Mouse (Mus musculus) cerebellum, postnatal 4 days (tissue): ENCODE measurements around the gene Cacng4.

Experiments used
- DNase-seq, 2 experiments: peaks; one replicate each; pipeline ENCODE4 v3.0.0; 2022; ENCODE audit warnings: low spot score in 2 of 2, mixed read lengths in 1 of 2

The Cacng4 gene

DNA sequence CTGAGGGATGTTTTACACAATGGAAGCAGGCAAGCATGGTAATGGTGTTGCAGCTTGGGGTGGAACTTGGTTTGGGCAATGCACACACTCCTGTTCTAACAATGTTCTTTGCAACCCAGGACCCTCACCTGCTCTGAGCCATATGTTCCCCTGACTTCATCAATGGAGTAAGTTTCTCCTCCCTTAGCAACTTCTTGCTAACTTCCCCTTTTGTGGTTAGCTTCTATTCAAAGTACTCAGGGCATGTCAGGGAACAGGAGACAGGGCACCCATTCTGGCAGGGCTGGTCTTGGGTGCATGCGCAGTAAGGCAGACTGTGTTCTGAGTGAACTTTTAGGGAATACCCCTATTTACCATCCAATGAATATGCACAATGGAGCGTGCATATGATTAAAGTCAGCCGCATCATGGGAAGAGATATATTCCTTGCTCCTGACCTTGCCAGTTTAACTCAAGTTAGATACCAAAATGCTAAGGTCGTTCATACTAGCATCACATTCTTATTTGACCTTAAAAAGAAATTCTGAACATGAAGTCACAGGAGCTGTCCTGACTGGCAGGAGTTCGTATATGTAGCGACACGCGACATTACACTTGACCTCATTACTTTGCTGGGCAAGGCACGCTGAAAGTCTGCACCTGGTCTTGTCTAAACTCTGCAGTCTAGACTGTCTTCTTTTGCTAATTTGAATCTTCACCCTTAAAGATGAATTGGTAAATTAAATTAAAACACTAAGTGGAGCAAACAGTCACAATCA lies 73.9 kb downstream of the Cacng4 start:
- no peak for DNase-seq

GRCm38 (mm10) chr11:107716332-107716938 lies 77.9 kb downstream of the Cacng4 start, which contains the start of gene Cacng1:
TSS of gene Cacng1 (minus strand) at chr11:107716522.
- DNase-seq, result no peak

- no peak for DNase-seq
Measured at GRCm38 (mm10) chr11:107714368-107714767, 80.0 kb downstream of the Cacng4 start.

DNA sequence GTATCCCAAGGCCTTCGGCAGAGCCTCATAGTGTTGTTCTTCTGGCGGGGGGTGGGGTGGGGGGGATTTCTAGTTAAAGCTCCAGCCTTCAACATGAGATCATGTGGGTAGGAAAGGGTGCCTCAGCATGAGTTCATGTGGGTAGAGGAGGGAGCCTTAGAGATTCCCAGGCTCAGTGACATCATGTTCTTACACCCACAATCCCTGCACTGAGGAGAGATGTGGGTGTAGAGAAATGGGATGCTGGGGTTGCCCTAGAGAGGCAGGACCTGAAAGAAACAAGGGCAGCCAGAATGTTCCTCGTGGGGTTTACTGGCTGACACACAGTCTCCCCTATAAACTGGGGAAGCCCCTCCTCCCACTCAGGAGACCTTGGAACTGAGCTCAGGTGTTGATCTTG lies 84.0 kb downstream of the Cacng4 start:
- DNase-seq, result no peak

GRCm38 (mm10) chr11:107707897-107708610 lies 86.3 kb downstream of the Cacng4 start:
- no peak for DNase-seq

DNA sequence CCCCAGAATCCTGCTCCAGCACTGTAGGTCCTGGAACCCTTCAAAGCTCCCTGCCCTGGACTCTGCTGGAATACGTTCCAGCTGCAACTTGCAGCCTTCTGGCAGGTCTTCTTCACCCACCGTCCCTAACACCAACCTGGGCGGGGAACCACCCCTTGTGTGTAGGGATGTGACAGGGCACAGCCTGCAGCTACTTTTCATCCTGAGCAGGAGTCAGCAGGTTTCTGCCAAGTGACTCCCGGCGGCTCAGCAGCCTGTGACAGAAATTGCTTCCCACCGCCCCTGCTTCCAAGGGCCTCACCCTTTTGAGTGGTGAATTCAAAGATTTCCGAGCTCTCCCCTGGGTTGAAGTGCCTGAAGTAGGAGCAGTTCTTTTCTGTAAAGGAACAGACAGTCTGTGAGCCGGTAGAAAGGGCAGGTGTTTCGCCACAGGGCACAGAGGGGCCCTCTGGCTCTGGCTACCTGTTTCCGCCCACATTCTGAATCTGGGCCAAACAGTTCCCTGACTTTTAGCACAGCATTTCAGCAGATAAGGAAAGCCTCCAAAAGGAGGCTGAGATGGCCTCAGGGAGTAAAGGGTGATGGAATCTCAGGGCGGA lies 88.8 kb downstream of the Cacng4 start:
- no peak for DNase-seq

GRCm38 (mm10) chr11:107705060-107705459 lies 89.3 kb downstream of the Cacng4 start:
- DNase-seq, result no peak

GRCm38 (mm10) chr11:107703272-107704134 lies 90.9 kb downstream of the Cacng4 start:
- no peak for DNase-seq

GRCm38 (mm10) chr11:107699967-107700366 lies 94.4 kb downstream of the Cacng4 start:
- DNase-seq, result no peak

DNA sequence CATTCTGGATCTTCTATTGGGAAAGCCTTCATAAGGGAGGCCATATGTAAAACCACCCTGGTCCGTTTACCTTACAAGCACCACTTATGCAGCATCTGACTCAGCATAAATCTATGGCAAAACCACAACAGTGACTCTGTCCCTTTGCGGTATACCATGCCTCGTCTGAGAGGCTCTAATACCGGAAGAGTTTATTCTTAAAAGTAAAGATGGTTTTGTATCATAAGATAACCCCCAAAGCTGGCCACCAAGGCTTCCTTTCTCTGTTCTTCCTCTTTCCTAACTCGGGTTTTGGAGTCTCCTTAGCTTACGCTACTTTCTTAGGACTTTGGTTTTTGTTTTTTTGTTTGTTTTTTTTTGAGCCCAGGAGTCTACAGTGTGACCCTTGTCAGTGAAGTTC lies 101.0 kb downstream of the Cacng4 start:
- no peak for DNase-seq

DNA sequence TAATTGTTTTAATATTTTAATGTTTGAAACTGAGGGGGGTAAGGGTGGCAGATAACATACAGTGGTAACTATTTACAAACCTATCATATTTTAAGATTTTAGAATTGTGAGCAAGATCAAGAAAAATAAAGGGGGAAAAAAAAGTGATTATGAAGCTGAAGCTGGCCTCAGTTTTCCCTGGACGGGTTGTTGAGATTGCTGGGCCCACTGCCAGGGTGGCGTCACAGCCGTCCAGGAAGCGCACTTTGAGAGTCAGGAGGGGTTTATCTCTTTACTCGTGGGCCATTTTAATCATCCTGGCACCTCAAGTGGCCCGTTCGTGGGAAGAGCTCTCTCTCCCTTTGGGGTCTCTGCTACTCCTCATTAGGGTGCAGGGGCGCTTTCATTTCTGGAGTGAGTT lies 102.8 kb downstream of the Cacng4 start:
- DNase-seq, result no peak

DNA sequence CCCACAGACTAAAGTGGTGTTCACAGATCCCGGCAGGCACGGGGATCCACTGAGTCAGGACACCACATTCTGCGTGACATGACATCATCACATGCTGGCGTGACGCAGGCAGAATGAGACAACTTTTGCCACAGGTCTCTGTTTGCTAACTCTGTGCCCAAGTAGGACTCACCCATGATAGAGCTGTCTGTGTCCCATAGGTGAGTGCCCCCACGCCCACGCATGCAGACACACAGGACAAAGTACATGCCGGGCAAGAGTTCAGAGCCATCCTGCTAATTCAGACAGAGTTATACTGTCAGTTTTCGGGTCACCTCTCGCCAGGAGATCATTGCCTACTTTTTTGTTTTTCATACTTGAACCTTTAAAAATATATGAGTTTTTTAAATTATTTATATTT lies 105.9 kb downstream of the Cacng4 start:
- DNase-seq, result no peak

GRCm38 (mm10) chr11:107686290-107686689 lies 108.1 kb downstream of the Cacng4 start:
- no peak for DNase-seq

- no peak for DNase-seq
Measured at GRCm38 (mm10) chr11:107683544-107684465, 110.6 kb downstream of the Cacng4 start.

DNA sequence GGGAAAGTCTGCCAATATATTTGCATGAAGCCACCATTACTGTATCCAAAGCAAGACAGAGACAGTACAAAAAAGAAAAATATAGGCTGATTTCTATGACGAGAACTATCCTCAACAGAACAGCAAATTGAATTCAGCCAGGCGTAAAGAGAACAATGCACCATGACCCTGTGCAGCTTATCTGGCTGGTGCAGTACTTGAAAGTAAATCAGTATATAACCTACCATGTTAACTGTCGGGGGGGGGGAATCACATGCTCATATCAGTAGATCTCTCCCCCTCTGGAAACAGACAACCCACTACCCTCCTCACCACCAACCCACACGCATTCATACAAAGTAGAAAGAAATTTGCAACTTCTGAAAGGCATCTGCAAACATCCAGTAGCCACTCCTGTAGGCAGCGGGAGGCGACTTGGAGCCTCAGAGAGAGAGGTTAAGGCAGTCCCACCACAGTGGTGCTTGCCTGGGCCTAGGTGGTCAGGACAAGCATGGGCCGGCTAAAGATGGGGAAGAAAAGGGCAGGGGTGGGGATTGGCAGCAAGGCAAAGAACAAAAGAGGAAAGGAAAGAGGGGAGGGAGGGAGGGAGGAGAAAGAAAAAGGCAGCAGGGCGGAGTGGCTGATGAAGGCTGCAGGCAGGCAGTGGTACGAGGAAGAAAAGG lies 111.5 kb downstream of the Cacng4 start:
- no peak for DNase-seq
